Mouse (Mus musculus) liver, embryonic 11.5 days (tissue): ENCODE results near the gene 4932438A13Rik. TPM values are rescaled to one million over a fixed set of nuclear protein-coding genes. Genes with fewer than 3 reads are reported as not detected.

Experiments used
- ATAC-seq: fragments of 200-750 bp; cut with Nextera tagmentation; replicated peaks from 2 replicates; pipeline ENCODE4 v1.8.0; 2017; ENCODE audit warnings: moderate number of reproducible peaks, mild to moderate bottlenecking, moderate TSS enrichment, moderate library complexity; ENCODE audit not compliant: low FRiP score
- DNase-seq: peaks from one replicate; pipeline ENCODE4 v3.0.0-alpha.2; 2017; ENCODE audit warnings: low spot score
- H3K27ac ChIP-seq: fragments of 300-500 bp; sonication (generic); 2 replicates; pipeline ENCODE4 v1.5.1; 2014; ENCODE audit warnings: mild to moderate bottlenecking, low read depth, low read length, control low read depth
- H3K27me3 ChIP-seq: fragments of 300-500 bp; sonication (generic); replicated peaks from 2 replicates; pipeline ENCODE4 v1.6.1; 2014; ENCODE audit warnings: low read length, mixed read lengths; ENCODE audit not compliant: control insufficient read depth, insufficient read depth
- H3K36me3 ChIP-seq: fragments of 300-500 bp; sonication (generic); 2 replicates; pipeline ENCODE4 v1.6.1; 2014; ENCODE audit warnings: mild to moderate bottlenecking, low read length, moderate library complexity, mixed read lengths; ENCODE audit not compliant: control insufficient read depth, insufficient read depth
- H3K4me1 ChIP-seq: fragments of 300-500 bp; sonication (generic); replicated peaks from 2 replicates; pipeline ENCODE4 v1.6.1; 2014; ENCODE audit warnings: low read length, mixed read lengths; ENCODE audit not compliant: control insufficient read depth, insufficient read depth
- H3K4me2 ChIP-seq: fragments of 300-500 bp; sonication (generic); 2 replicates; pipeline ENCODE4 v1.6.1; 2014; ENCODE audit warnings: mild to moderate bottlenecking, control low read depth, moderate library complexity
- H3K4me3 ChIP-seq: fragments of 300-500 bp; sonication (generic); 2 replicates; pipeline ENCODE4 v1.5.1; 2014; ENCODE audit warnings: low read depth, low read length, control low read depth
- H3K9ac ChIP-seq: fragments of 300-500 bp; sonication (generic); 2 replicates; pipeline ENCODE4 v1.6.1; 2014; ENCODE audit warnings: low read depth, low read length, control low read depth
- H3K9me3 ChIP-seq: fragments of 300-500 bp; sonication (generic); 2 replicates; pipeline ENCODE4 v1.6.1; 2016; ENCODE audit warnings: low read length, inconsistent platforms, mixed read lengths; ENCODE audit not compliant: control insufficient read depth
- WGBS: fragments of 180-500 bp; shearing (Covaris S2); extraction: QIAGEN DNeasy Blood & Tissue Kit; methylation state at CpG from one replicate; pipeline ENCODE4 v1.1.7; 2014; 5-methylcytosine and 5-hydroxymethylcytosine counted together
- polyA plus RNA-seq: library from polyadenylated mRNA; unstranded; fragments of >200 nt; fragmentation: Nextera tagmentation; extraction: Ambion mirVana; gene quantifications from 2 replicates; pipeline ENCODE4 v1.2.1, GENCODE M21; 2014

4932438A13Rik gene
- polyA plus RNA-seq, result 35.8 and 42.9 TPM in 2 replicates

GRCm38 (mm10) chr3:36862721-36863275 lies at the start of gene 4932438A13Rik:
Gene 4932438A13Rik (plus strand): TSS chr3:36863104.
- no peaks in the 10 kb centered on the region for H3K9me3 ChIP-seq
- peak within 1 kb of the TSS; percentile 68 for H3K27ac ChIP-seq
- WGBS, result 2% methylated on average over 37 of the region's 38 CpGs
- ATAC-seq, result peak; percentile 97
- DNase-seq, result peak; percentile 98
- no peaks in the 10 kb centered on the region for H3K27me3 ChIP-seq
- H3K4me3 ChIP-seq, result peak within 1 kb of the TSS; percentile 74
- peaks cover 3% of the 10 kb centered on the region; the same call in 1 of the 2 replicates for H3K36me3 ChIP-seq
- H3K4me1 ChIP-seq, result peaks cover 4% of the 10 kb centered on the region; the same call in 1 of the 2 replicates
- peak within 1 kb of the TSS; percentile 71 for H3K9ac ChIP-seq
- H3K4me2 ChIP-seq, result peak within 1 kb of the TSS; percentile 63

GRCm38 (mm10) chr3:36816633-36817032 lies 46.3 kb upstream of the 4932438A13Rik start:
- H3K4me2 ChIP-seq, result no peak overlapping the region
- no peak overlapping the region for H3K4me3 ChIP-seq
- H3K4me1 ChIP-seq, result no peaks in the 10 kb centered on the region
- DNase-seq (no peak), ATAC-seq (no peak)
- no peaks in the 10 kb centered on the region for H3K36me3 ChIP-seq
- no peaks in the 10 kb centered on the region for H3K27me3 ChIP-seq
- WGBS, result 83% methylated on average over 5 of the region's 5 CpGs
- no peaks in the 10 kb centered on the region for H3K9me3 ChIP-seq
- no peak overlapping the region for H3K9ac ChIP-seq
- H3K27ac ChIP-seq, result no peak overlapping the region

GRCm38 (mm10) chr3:36819402-36819801 lies 43.5 kb upstream of the 4932438A13Rik start:
- H3K27me3 ChIP-seq, result no peaks in the 10 kb centered on the region
- ATAC-seq (no peak), DNase-seq (no peak)
- 49% methylated on average over 7 of the region's 7 CpGs for WGBS
- no peak overlapping the region for H3K4me3 ChIP-seq
- no peaks in the 10 kb centered on the region for H3K9me3 ChIP-seq
- H3K36me3 ChIP-seq, result no peaks in the 10 kb centered on the region
- no peak overlapping the region for H3K27ac ChIP-seq
- H3K4me2 ChIP-seq, result no peak overlapping the region
- no peaks in the 10 kb centered on the region for H3K4me1 ChIP-seq
- H3K9ac ChIP-seq, result no peak overlapping the region

DNA sequence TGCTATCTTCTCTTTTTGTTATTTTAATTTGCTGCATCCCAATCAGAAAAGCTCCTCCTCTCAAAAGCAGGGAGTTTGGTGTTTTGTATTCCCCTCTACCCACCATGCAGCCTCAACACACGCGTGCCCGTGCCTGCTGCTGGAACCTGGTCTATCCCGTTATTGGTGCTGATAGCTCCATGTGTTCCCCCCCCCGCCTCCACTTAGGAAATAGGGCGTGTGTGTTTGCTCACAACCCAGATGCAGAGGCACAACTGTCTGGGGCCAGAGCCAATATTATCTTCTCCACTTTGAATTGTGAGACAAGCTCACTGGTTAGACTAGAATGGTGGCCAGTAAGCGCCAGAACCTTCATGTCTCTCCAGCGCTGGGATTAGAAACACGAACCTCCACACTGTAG lies 41.9 kb upstream of the 4932438A13Rik start:
- H3K36me3 ChIP-seq, result no peaks in the 10 kb centered on the region
- H3K9me3 ChIP-seq, result no peaks in the 10 kb centered on the region
- H3K9ac ChIP-seq, result no peak overlapping the region
- no peak overlapping the region for H3K4me3 ChIP-seq
- no peaks in the 10 kb centered on the region for H3K27me3 ChIP-seq
- DNase-seq (no peak), ATAC-seq (no peak)
- WGBS, result 81% methylated on average over 9 of the region's 9 CpGs
- H3K4me1 ChIP-seq, result no peaks in the 10 kb centered on the region
- H3K4me2 ChIP-seq, result no peak overlapping the region
- H3K27ac ChIP-seq, result no peak overlapping the region

GRCm38 (mm10) chr3:36825098-36825497 lies 37.8 kb upstream of the 4932438A13Rik start:
- no peaks in the 10 kb centered on the region for H3K27me3 ChIP-seq
- 66% methylated on average over 1 of the region's 1 CpGs for WGBS
- H3K9ac ChIP-seq, result no peak overlapping the region
- ATAC-seq, result no peak
- no peaks in the 10 kb centered on the region for H3K4me1 ChIP-seq
- no peak overlapping the region for H3K4me3 ChIP-seq
- no peak overlapping the region for H3K4me2 ChIP-seq
- no peaks in the 10 kb centered on the region for H3K9me3 ChIP-seq
- DNase-seq, result no peak
- H3K27ac ChIP-seq, result no peak overlapping the region
- no peaks in the 10 kb centered on the region for H3K36me3 ChIP-seq

- H3K4me2 ChIP-seq, result no peak overlapping the region
- H3K4me1 ChIP-seq, result no peaks in the 10 kb centered on the region
- no peak overlapping the region for H3K27ac ChIP-seq
- H3K4me3 ChIP-seq, result no peak overlapping the region
- no peaks in the 10 kb centered on the region for H3K27me3 ChIP-seq
- H3K9me3 ChIP-seq, result no peaks in the 10 kb centered on the region
- no peak for ATAC-seq
- H3K36me3 ChIP-seq, result no peaks in the 10 kb centered on the region
- 75% methylated on average over 4 of the region's 4 CpGs for WGBS
- H3K9ac ChIP-seq, result no peak overlapping the region
- DNase-seq, result no peak
Measured at GRCm38 (mm10) chr3:36825554-36825953, 37.4 kb upstream of the 4932438A13Rik start.

- ATAC-seq (no peak), DNase-seq (no peak)
- H3K4me2 ChIP-seq, result no peak overlapping the region
- no peaks in the 10 kb centered on the region for H3K36me3 ChIP-seq
- H3K4me1 ChIP-seq, result no peaks in the 10 kb centered on the region
- no peaks in the 10 kb centered on the region for H3K27me3 ChIP-seq
- H3K9me3 ChIP-seq, result no peaks in the 10 kb centered on the region
- H3K27ac ChIP-seq, result no peak overlapping the region
- 62% methylated on average over 8 of the region's 8 CpGs for WGBS
- H3K9ac ChIP-seq, result no peak overlapping the region
- H3K4me3 ChIP-seq, result no peak overlapping the region
Measured at GRCm38 (mm10) chr3:36827274-36828025, 35.5 kb upstream of the 4932438A13Rik start.

GRCm38 (mm10) chr3:36830218-36830617 lies 32.7 kb upstream of the 4932438A13Rik start:
- Histone ChIP-seq H3K27me3 (no peaks in the 10 kb centered on the region), H3K4me2 (no peak overlapping the region), H3K4me1 (no peaks in the 10 kb centered on the region), H3K9me3 (no peaks in the 10 kb centered on the region), H3K9ac (no peak overlapping the region), H3K27ac (no peak overlapping the region), H3K36me3 (no peaks in the 10 kb centered on the region), H3K4me3 (no peak overlapping the region)
- 82% methylated on average over 3 of the region's 3 CpGs for WGBS
- no peak for DNase-seq
- ATAC-seq, result no peak

DNA sequence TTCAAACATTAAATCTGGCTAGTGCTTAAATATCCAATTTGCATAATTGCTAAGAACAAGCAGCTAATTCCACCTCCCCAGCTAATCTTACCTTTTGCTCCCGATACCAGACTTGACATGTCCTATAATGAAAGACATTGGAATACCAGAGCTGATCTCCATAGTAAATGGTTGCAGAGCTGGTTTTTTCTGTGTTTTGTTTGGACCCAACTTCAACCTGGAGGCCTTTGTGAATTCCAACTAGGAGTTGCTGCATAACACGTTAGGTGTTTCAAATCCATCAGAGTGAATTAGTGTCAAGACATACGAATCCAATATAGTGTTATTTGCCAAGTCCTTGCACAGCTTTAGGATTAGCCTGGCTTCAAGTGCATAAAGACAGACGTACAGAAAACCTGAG lies 28.5 kb upstream of the 4932438A13Rik start:
- Histone ChIP-seq H3K9me3 (no peaks in the 10 kb centered on the region), H3K4me3 (no peak overlapping the region), H3K4me2 (no peak overlapping the region), H3K36me3 (no peaks in the 10 kb centered on the region), H3K9ac (no peak overlapping the region), H3K27ac (no peak overlapping the region), H3K4me1 (no peaks in the 10 kb centered on the region), H3K27me3 (no peaks in the 10 kb centered on the region)
- no peak for DNase-seq
- ATAC-seq, result no peak
- 80% methylated on average over 4 of the region's 4 CpGs for WGBS
